Mouse (Mus musculus) intestine, postnatal 0 days (tissue): ENCODE measurements around the gene Acbd6. TPM values are rescaled to one million over a fixed set of nuclear protein-coding genes. Genes with fewer than 3 reads are reported as not detected.

Experiments
- ATAC-seq: fragments of 200-750 bp; cut with Nextera tagmentation; 2 replicates; pipeline ENCODE4 v1.8.0; 2017; ENCODE audit warnings: mild to moderate bottlenecking, moderate TSS enrichment, moderate library complexity
- H3K27ac ChIP-seq: fragments of 300-500 bp; sonication (generic); 2 replicates; pipeline ENCODE4 v1.5.1; 2014; ENCODE audit warnings: mild to moderate bottlenecking, low read depth, low read length, moderate library complexity
- H3K27me3 ChIP-seq: fragments of 300-500 bp; sonication (generic); replicated peaks from 2 replicates; pipeline ENCODE4 v1.6.1; 2014; ENCODE audit warnings: low read length, mixed read lengths; ENCODE audit not compliant: control insufficient read depth, insufficient read depth
- H3K36me3 ChIP-seq: fragments of 300-500 bp; sonication (generic); 2 replicates; pipeline ENCODE4 v1.6.1; 2014; ENCODE audit warnings: mild to moderate bottlenecking, moderate library complexity; ENCODE audit not compliant: control insufficient read depth, insufficient read depth
- H3K4me1 ChIP-seq: fragments of 300-500 bp; sonication (generic); replicated peaks from 2 replicates; pipeline ENCODE4 v1.6.1; 2014; ENCODE audit warnings: antibody characterized with exemption, low read length, mixed read lengths; ENCODE audit not compliant: control insufficient read depth, insufficient read depth
- H3K4me2 ChIP-seq: fragments of 300-500 bp; sonication (generic); replicated peaks from 2 replicates; pipeline ENCODE4 v1.6.1; 2014; ENCODE audit warnings: low read depth, mild to moderate bottlenecking, moderate library complexity
- H3K4me3 ChIP-seq: fragments of 300-500 bp; sonication (generic); 2 replicates; pipeline ENCODE4 v1.5.1; 2014; ENCODE audit warnings: low read depth, low read length
- H3K9ac ChIP-seq: fragments of 300-500 bp; sonication (generic); 2 replicates; pipeline ENCODE4 v1.6.1; 2014; ENCODE audit warnings: mild to moderate bottlenecking, low read depth, low read length
- H3K9me3 ChIP-seq: fragments of 300-500 bp; sonication (generic); 2 replicates; pipeline ENCODE4 v1.6.1; 2016; ENCODE audit warnings: mixed run types; ENCODE audit not compliant: control insufficient read depth
- CTCF ChIP-seq: sonication (generic); IDR thresholded peaks from 2 replicates; pipeline ENCODE4 v1.5.1; 2016; ENCODE audit warnings: low read depth, mild to moderate bottlenecking, control low read depth, antibody characterized with exemption, moderate library complexity
- WGBS: fragments of 180-500 bp; shearing (Covaris S2); extraction: QIAGEN DNeasy Blood & Tissue Kit; methylation state at CpG from one replicate; pipeline ENCODE4 v1.1.7; 2014; 5-methylcytosine and 5-hydroxymethylcytosine counted together
- polyA plus RNA-seq: library from polyadenylated mRNA; unstranded; fragments of >200 nt; fragmentation: Nextera tagmentation; extraction: Ambion mirVana; gene quantifications from 2 replicates; pipeline ENCODE4 v1.2.1, GENCODE M21; 2015

The Acbd6 gene
- polyA plus RNA-seq, 1 experiment from 2014 or later, result 49.4 TPM

DNA sequence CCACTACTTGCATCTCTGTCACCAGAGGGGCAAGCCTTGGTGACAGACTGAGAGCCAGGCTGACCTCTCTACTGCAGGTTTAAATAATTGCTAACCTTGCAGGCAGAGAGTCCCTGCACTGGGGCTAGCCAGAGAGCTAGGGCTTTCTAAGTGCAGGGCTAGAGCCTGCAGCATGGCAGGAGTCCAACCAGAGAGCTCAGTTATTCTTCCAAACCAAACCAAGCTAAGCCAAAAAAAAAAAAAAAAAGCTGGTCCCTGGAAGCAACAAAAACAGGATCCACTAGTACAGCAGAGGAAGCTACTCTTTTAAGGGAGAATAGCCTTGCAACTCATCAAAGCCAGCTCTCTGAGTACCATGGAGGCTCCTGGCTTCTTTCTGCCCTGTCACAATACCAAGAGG, 143.0 kb downstream of the Acbd6 start:
- Histone ChIP-seq H3K36me3 (no peaks in the 10 kb centered on the region), H3K4me1 (no peaks in the 10 kb centered on the region), H3K9ac (no peak overlapping the region), H3K4me2 (no peak overlapping the region), H3K9me3 (no peaks in the 10 kb centered on the region), H3K4me3 (no peak overlapping the region), H3K27me3 (no peaks in the 10 kb centered on the region), H3K27ac (no peak overlapping the region)
- TF ChIP-seq CTCF, result no peak
- ATAC-seq, result no peak

DNA sequence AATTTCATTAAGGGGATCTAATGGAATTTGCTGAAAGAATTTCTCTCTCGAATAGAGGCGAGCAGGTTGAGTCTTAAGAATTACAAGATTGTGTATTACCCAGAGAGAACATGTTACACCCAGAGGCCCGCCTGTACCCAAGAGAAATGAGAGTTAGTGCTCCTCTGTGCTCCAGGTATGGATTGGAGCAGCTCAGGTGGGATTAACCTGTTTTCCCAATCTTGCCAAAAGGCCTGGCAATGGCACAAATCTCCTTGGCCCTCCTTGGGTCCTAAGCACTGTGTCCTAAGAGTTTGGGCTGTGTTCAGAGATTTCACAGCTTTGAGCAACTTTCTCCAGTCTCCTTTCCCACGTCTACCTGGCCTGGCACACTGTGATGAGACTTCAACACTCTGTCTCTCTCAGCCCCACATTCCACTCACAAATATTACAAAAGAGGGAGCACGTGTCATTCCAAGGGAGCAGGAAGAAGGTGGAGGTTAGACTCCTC, 145.3 kb downstream of the Acbd6 start:
- WGBS, result 88% methylated on average over 5 of the region's 5 CpGs
- Histone ChIP-seq H3K9ac (no peak overlapping the region), H3K9me3 (no peaks in the 10 kb centered on the region), H3K27ac (no peak overlapping the region), H3K4me1 (no peaks in the 10 kb centered on the region), H3K36me3 (no peaks in the 10 kb centered on the region), H3K27me3 (no peaks in the 10 kb centered on the region), H3K4me3 (no peak overlapping the region), H3K4me2 (no peak overlapping the region)
- no peak for TF ChIP-seq CTCF
- ATAC-seq, result no peak

DNA sequence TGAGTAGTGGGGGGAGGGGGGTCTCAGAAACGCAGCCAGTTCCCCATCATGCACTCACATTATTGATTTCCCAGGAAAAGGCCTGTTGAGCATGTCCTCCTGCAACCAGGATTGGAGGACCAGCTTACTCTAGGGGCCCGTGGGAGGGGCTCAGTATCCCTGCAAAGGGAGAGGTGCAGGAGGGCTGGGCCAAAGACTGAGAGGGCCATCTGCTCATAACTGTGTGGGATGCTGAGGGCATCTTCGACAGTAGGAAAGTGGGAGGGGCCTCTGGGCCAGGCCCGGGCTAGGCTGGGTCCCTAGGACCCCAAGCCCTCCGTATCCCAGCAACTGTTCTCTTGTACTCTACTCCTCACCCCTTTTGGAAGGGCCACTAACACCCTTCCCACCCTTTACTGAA, 146.3 kb downstream of the Acbd6 start:
- Histone ChIP-seq H3K36me3 (no peaks in the 10 kb centered on the region), H3K4me2 (no peak overlapping the region), H3K4me1 (no peaks in the 10 kb centered on the region), H3K9me3 (no peaks in the 10 kb centered on the region), H3K9ac (no peak overlapping the region), H3K27ac (no peak overlapping the region), H3K4me3 (no peak overlapping the region), H3K27me3 (no peaks in the 10 kb centered on the region)
- TF ChIP-seq CTCF, result no peak
- ATAC-seq, result no peak
- 41% methylated on average over 5 of the region's 5 CpGs for whole genome bisulfite sequencing

DNA sequence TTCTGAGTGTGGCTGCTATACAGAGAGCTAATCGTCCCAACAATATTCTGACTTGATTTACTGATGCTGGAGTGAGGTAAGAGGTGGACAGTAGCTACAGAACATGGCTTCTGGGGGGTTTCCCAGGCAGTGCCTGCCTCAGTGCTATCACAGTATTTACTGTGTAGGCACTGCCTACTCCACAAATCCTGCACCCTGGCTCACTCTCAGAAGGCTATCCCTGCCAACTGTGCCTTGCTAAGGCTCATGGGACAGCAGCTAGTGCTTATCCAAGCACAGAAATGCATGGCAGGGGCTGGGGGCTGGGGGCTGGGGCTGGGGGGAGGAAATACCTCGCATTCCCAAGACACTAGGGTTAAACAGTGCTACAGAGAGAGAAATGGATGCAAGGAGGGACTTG, 155.4 kb downstream of the Acbd6 start:
- Histone ChIP-seq H3K4me2 (no peak overlapping the region), H3K27me3 (no peaks in the 10 kb centered on the region), H3K4me3 (no peak overlapping the region), H3K27ac (no peak overlapping the region), H3K4me1 (no peaks in the 10 kb centered on the region), H3K9ac (no peak overlapping the region), H3K36me3 (no peaks in the 10 kb centered on the region), H3K9me3 (no peaks in the 10 kb centered on the region)
- 42% methylated on average over 2 of the region's 2 CpGs for WGBS
- ATAC-seq, result no peak
- TF ChIP-seq CTCF, result no peak

DNA sequence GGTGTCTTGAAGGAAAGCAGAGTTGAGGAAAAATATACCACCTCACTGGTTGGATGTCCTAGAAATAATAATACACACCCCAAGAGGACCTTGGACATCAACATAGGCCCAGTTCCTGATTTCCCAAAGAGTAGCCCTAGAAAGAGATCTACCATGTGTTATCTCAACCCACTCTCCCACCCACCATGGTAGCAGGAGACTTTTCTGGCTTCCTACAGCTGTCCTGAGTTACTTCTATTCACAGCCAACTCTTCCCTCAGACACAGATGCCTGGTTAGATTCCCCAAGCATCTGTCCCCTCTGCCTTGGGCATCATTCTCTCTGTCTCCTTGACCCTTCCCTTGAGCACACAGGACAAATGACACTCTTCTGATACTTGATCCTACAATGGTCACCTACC, 157.4 kb downstream of the Acbd6 start:
- H3K27me3 ChIP-seq, result no peaks in the 10 kb centered on the region
- no peak overlapping the region for H3K27ac ChIP-seq
- no peak for ATAC-seq
- no peak overlapping the region for H3K4me3 ChIP-seq
- H3K4me1 ChIP-seq, result no peaks in the 10 kb centered on the region
- TF ChIP-seq CTCF, result no peak
- H3K4me2 ChIP-seq, result no peak overlapping the region
- no peak overlapping the region for H3K9ac ChIP-seq
- no peaks in the 10 kb centered on the region for H3K36me3 ChIP-seq
- H3K9me3 ChIP-seq, result no peaks in the 10 kb centered on the region

DNA sequence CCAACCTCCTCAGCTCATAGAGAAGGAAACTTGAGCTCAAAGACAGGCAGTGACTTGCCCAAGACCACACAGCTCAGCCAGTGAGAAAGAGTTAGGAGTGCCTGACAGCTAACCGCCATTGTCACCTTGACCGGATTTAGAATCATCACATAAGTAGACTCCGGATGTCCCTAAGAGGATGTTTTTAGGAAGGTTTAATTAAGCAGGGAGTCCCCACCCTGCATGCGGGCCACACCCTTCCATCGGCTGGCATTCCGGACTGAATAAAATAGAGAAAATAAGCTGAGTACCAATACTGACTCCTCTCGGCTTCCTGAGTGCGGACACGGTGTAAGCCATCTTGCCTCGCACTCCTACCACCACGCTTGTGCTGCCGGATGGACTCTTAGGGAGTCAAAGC, 159.4 kb downstream of the Acbd6 start:
- ATAC-seq, result no peak
- no peak overlapping the region for H3K4me2 ChIP-seq
- TF ChIP-seq CTCF, result no peak
- no peak overlapping the region for H3K4me3 ChIP-seq
- no peak overlapping the region for H3K9ac ChIP-seq
- WGBS, result 93% methylated on average over 12 of the region's 12 CpGs
- no peaks in the 10 kb centered on the region for H3K4me1 ChIP-seq
- H3K27ac ChIP-seq, result no peak overlapping the region
- H3K9me3 ChIP-seq, result no peaks in the 10 kb centered on the region
- 0 out of 2 replicates have a peak, but pooled peaks cover 9% of the 10 kb centered on the region for H3K27me3 ChIP-seq
- H3K36me3 ChIP-seq, result no peaks in the 10 kb centered on the region

DNA sequence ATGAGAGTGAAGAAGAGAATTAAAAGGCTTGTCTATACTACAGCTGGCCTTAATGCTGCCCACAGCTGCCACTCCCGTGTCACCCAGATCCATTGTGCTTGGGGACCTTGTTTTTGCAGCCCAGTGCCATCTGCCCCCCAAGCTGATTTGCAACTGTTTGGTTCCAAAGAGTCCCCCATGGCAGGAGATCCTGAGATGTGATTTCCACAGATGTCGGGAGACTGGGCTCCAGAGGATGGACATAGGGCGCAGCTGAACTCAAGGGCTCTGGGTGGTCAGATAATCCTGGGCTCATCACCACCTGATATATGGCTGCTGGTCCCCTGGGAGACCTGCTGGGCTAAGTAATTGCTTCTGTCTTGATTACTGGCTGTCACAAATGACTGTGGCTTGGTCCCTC, 160.9 kb downstream of the Acbd6 start:
- Histone ChIP-seq H3K4me1 (no peaks in the 10 kb centered on the region), H3K4me3 (no peak overlapping the region), H3K9ac (no peak overlapping the region), H3K9me3 (no peaks in the 10 kb centered on the region), H3K4me2 (no peak overlapping the region), H3K36me3 (no peaks in the 10 kb centered on the region), H3K27ac (no peak overlapping the region), H3K27me3 (peaks cover 18% of the 10 kb centered on the region; the same call in 1 of the 2 replicates)
- no peak for TF ChIP-seq CTCF
- whole genome bisulfite sequencing, result 83% methylated on average over 3 of the region's 3 CpGs
- ATAC-seq, result no peak
